ENCODE assay signal across 8 mouse cellular contexts in genomic region chr13:49364716-49365115, GRCm38 (mm10). TPM values are rescaled to one million over a fixed set of nuclear protein-coding genes. Genes with fewer than 3 reads are reported as not detected.
DNase-seq lines count a peak whose midpoint lies in the region; ATAC-seq and TF ChIP-seq lines count a peak whose summit lies in the region.
"Had no signal": no experiment of that assay in that cellular context is flagged by ENCODE, and none has a peak within 500 bp of the region (broad histone marks: within the 10 kb centered on the region; RNA-seq: fewer than 3 reads in every experiment).

No protein-coding gene starts in this region.

- no peaks in the 10 kb centered on the region for H3K27me3 ChIP-seq in stomach, postnatal 0 days (ENCODE audit: control insufficient read depth, insufficient read depth, low read length)
- H3K27me3 ChIP-seq in forebrain, embryonic 10.5 days (ENCODE audit: poor library complexity, severe bottlenecking) = no peaks in the 10 kb centered on the region
- H3K27me3 ChIP-seq: forebrain, embryonic 13.5 days had no signal

- no peak for TF ChIP-seq CTCF in stomach, postnatal 0 days (IDR thresholded peaks at IDR 0.05; ENCODE audit: low read depth)

- H3K9me3 ChIP-seq in stomach, postnatal 0 days (ENCODE audit: control insufficient read depth, low read length) = no peaks in the 10 kb centered on the region
- no peaks in the 10 kb centered on the region for H3K9me3 ChIP-seq in forebrain, embryonic 10.5 days
- H3K9me3 ChIP-seq: forebrain, embryonic 13.5 days had no signal

- H3K4me1 ChIP-seq in stomach, postnatal 0 days (replicated peaks; ENCODE audit: control insufficient read depth, insufficient read depth) = peaks cover 11% of the 10 kb centered on the region
- H3K4me1 ChIP-seq in forebrain, embryonic 10.5 days = peaks cover 24% of the 10 kb centered on the region

- no peak overlapping the region; the same call in 1 of the 2 replicates for H3K9ac ChIP-seq in stomach, postnatal 0 days (ENCODE audit: low read length)
- H3K9ac ChIP-seq: forebrain, embryonic 13.5 days had no signal

- ATAC-seq in stomach, postnatal 0 days (ENCODE audit: low FRiP score, low TSS enrichment) = peak; percentile 45; the same call in 1 of the 2 replicates
- ATAC-seq in CD4-positive, CD25-positive, alpha-beta regulatory T cell, adult 4 months = no peak
- ATAC-seq: forebrain, embryonic 13.5 days had no signal

- peaks cover 3% of the 10 kb centered on the region; the same call in 1 of the 2 replicates for H3K36me3 ChIP-seq in stomach, postnatal 0 days (ENCODE audit: control insufficient read depth, insufficient read depth, low read length)
- H3K36me3 ChIP-seq in forebrain, embryonic 10.5 days (replicated peaks) = peaks cover 8% of the 10 kb centered on the region

- no peak overlapping the region for H3K27ac ChIP-seq in stomach, postnatal 0 days (replicated peaks)
- H3K27ac ChIP-seq in forebrain, embryonic 10.5 days = no peak overlapping the region
- H3K27ac ChIP-seq: forebrain, embryonic 13.5 days had no signal

- TF ChIP-seq EP300 in stomach, postnatal 0 days (optimal IDR thresholded peaks at IDR 0.05) = no peak

- peak; percentile 44 for DNase-seq in ovary, postnatal 36 days (ENCODE audit: low spot score)
- DNase-seq in ovary, postnatal 10 days (ENCODE audit: low spot score) = no peak
- DNase-seq in adrenal gland, postnatal 25 days = peak; percentile 55
- DNase-seq in heart, adult 9 months (ENCODE audit: low spot score in 2 of 2) = peak; percentile 86 to 91
- DNase-seq in stomach, postnatal 0 days (ENCODE audit: low spot score) = no peak
- DNase-seq in forebrain, embryonic 10.5 days (ENCODE audit: extremely low spot score, low spot score) = no peak

- 41% methylated on average over 2 of the region's 2 CpGs for WGBS in stomach, postnatal 0 days
- 95% methylated on average over 2 of the region's 2 CpGs for WGBS in forebrain, embryonic 10.5 days

- no peak overlapping the region for H3K4me3 ChIP-seq in stomach, postnatal 0 days (ENCODE audit: low read depth, low read length)
- H3K4me3 ChIP-seq in forebrain, embryonic 10.5 days = no peak overlapping the region
- H3K4me3 ChIP-seq: forebrain, embryonic 13.5 days had no signal

- H3K4me2 ChIP-seq in stomach, postnatal 0 days (replicated peaks; ENCODE audit: low read depth) = no peak overlapping the region
- H3K4me2 ChIP-seq: forebrain, embryonic 13.5 days had no signal

RNA-seq across cellular contexts. Expression of gene Bicd2, which starts 23.3 kb away (rescaled TPM):
- 43.7 and 45.2 TPM in 2 replicates for total RNA-seq in adrenal gland, postnatal 25 days (2021)
- polyA plus RNA-seq in stomach, postnatal 0 days (2015; fragmentation: Nextera tagmentation; extraction: Ambion mirVana) = 19.6 TPM in 2 replicates
- polyA plus RNA-seq in CD4-positive, CD25-positive, alpha-beta regulatory T cell, adult 4 months (2017; shearing (Covaris generic)) = 1 to 10 TPM; 5.9 to 6.1 TPM
- polyA plus RNA-seq in forebrain, embryonic 10.5 days (2016; fragmentation: Nextera tagmentation; extraction: Ambion mirVana) = 26.2 and 28.8 TPM in 2 replicates

RNA-seq across cellular contexts. Expression of gene Fgd3, which starts 44.6 kb away (rescaled TPM):
- total RNA-seq in adrenal gland, postnatal 25 days (2021) = 1.5 and 2.8 TPM in 2 replicates
- polyA plus RNA-seq in stomach, postnatal 0 days (2015; fragmentation: Nextera tagmentation; extraction: Ambion mirVana) = 0.23 and 0.25 TPM in 2 replicates
- 10 to 100 TPM; 17.9 to 23.2 TPM for polyA plus RNA-seq in CD4-positive, CD25-positive, alpha-beta regulatory T cell, adult 4 months (2017; shearing (Covaris generic))
- polyA plus RNA-seq in forebrain, embryonic 10.5 days (2016; fragmentation: Nextera tagmentation; extraction: Ambion mirVana) = 0.90 and 1.1 TPM in 2 replicates

RNA-seq across cellular contexts. Expression of gene Ippk, which starts 56.3 kb away (rescaled TPM):
- 24.1 and 27.7 TPM in 2 replicates for total RNA-seq in adrenal gland, postnatal 25 days (2021)
- 22.1 and 23.4 TPM in 2 replicates for polyA plus RNA-seq in stomach, postnatal 0 days (2015; fragmentation: Nextera tagmentation; extraction: Ambion mirVana)
- 1 to 10 TPM; 3.9 to 7.1 TPM for polyA plus RNA-seq in CD4-positive, CD25-positive, alpha-beta regulatory T cell, adult 4 months (2017; shearing (Covaris generic))
- 18.7 and 20.4 TPM in 2 replicates for polyA plus RNA-seq in forebrain, embryonic 10.5 days (2016; fragmentation: Nextera tagmentation; extraction: Ambion mirVana)

Comparison
In these comparisons a context has a peak if more than half of its experiments do, and no peak if none do; other contexts are left out.
1. DNase-seq: peak in ovary, postnatal 36 days (single experiment), adrenal gland, postnatal 25 days (single experiment) and heart, adult 9 months (2 of 2); none in ovary, postnatal 10 days (single experiment), stomach, postnatal 0 days (single experiment) and forebrain, embryonic 10.5 days (single experiment).